Mouse (Mus musculus): ENCODE measurements around the gene N6amt1. TPM values are rescaled to one million over a fixed set of nuclear protein-coding genes. Genes with fewer than 3 reads are reported as not detected.

The N6amt1 gene
- polyA plus RNA-seq, 1 experiment, result 26.8 TPM

GRCm38 (mm10) chr16:87353605-87354004 is 380 bp upstream of the N6amt1 start:
- Histone ChIP-seq H3K4me1 (ENCODE audit: control insufficient read depth, insufficient read depth, insufficient read length, low read length) (no peaks in the 10 kb centered on the region), H3K27ac (replicated peaks; ENCODE audit: low read depth, low read length) (no peak overlapping the region), H3K4me3 (ENCODE audit: insufficient read depth, low read depth, low read length) (no peak overlapping the region)

GRCm38 (mm10) chr16:87354748-87355147 is 763 bp downstream of the N6amt1 start:
- Histone ChIP-seq H3K4me1 (ENCODE audit: control insufficient read depth, insufficient read depth, insufficient read length, low read length) (no peaks in the 10 kb centered on the region), H3K4me3 (ENCODE audit: insufficient read depth, low read depth, low read length) (no peak overlapping the region), H3K27ac (replicated peaks; ENCODE audit: low read depth, low read length) (no peak overlapping the region)

GRCm38 (mm10) chr16:87360096-87360495 is 6.1 kb downstream of the N6amt1 start:
- H3K4me1 ChIP-seq (ENCODE audit: control insufficient read depth, insufficient read depth, insufficient read length, low read length), result no peaks in the 10 kb centered on the region
- no peak overlapping the region for H3K4me3 ChIP-seq (ENCODE audit: insufficient read depth, low read depth, low read length)
- no peak overlapping the region for H3K27ac ChIP-seq (replicated peaks; ENCODE audit: low read depth, low read length)

- Histone ChIP-seq H3K4me3 (ENCODE audit: insufficient read depth, low read depth, low read length) (no peak overlapping the region), H3K27ac (replicated peaks; ENCODE audit: low read depth, low read length) (no peak overlapping the region), H3K4me1 (ENCODE audit: control insufficient read depth, insufficient read depth, insufficient read length, low read length) (no peaks in the 10 kb centered on the region)
Observed at GRCm38 (mm10) chr16:87364231-87364630, 10.2 kb downstream of the N6amt1 start.

GRCm38 (mm10) chr16:87366035-87366434 is 12.1 kb downstream of the N6amt1 start:
- H3K4me1 ChIP-seq (ENCODE audit: control insufficient read depth, insufficient read depth, insufficient read length, low read length), result no peaks in the 10 kb centered on the region
- H3K4me3 ChIP-seq (ENCODE audit: insufficient read depth, low read depth, low read length), result no peak overlapping the region
- no peak overlapping the region for H3K27ac ChIP-seq (replicated peaks; ENCODE audit: low read depth, low read length)

- Histone ChIP-seq H3K4me3 (ENCODE audit: insufficient read depth, low read depth, low read length) (no peak overlapping the region), H3K27ac (replicated peaks; ENCODE audit: low read depth, low read length) (no peak overlapping the region), H3K4me1 (ENCODE audit: control insufficient read depth, insufficient read depth, insufficient read length, low read length) (no peaks in the 10 kb centered on the region)
Observed at GRCm38 (mm10) chr16:87366445-87366844, 12.5 kb downstream of the N6amt1 start.

- Histone ChIP-seq H3K27ac (replicated peaks; ENCODE audit: low read depth, low read length) (no peak overlapping the region), H3K4me1 (ENCODE audit: control insufficient read depth, insufficient read depth, insufficient read length, low read length) (no peaks in the 10 kb centered on the region), H3K4me3 (ENCODE audit: insufficient read depth, low read depth, low read length) (no peak overlapping the region)
Observed at GRCm38 (mm10) chr16:87382996-87383395, 29.0 kb downstream of the N6amt1 start.

- no peaks in the 10 kb centered on the region for H3K4me1 ChIP-seq (ENCODE audit: control insufficient read depth, insufficient read depth, insufficient read length, low read length)
- no peak overlapping the region for H3K4me3 ChIP-seq (ENCODE audit: insufficient read depth, low read depth, low read length)
- no peak overlapping the region for H3K27ac ChIP-seq (replicated peaks; ENCODE audit: low read depth, low read length)
Observed at GRCm38 (mm10) chr16:87384366-87384765, 30.4 kb downstream of the N6amt1 start.

- Histone ChIP-seq H3K27ac (replicated peaks; ENCODE audit: low read depth, low read length) (no peak overlapping the region), H3K4me1 (ENCODE audit: control insufficient read depth, insufficient read depth, insufficient read length, low read length) (no peaks in the 10 kb centered on the region), H3K4me3 (ENCODE audit: insufficient read depth, low read depth, low read length) (no peak overlapping the region)
Observed at GRCm38 (mm10) chr16:87387444-87387977, 33.5 kb downstream of the N6amt1 start.

- Histone ChIP-seq H3K4me3 (ENCODE audit: insufficient read depth, low read depth, low read length) (no peak overlapping the region), H3K27ac (replicated peaks; ENCODE audit: low read depth, low read length) (no peak overlapping the region), H3K4me1 (ENCODE audit: control insufficient read depth, insufficient read depth, insufficient read length, low read length) (no peaks in the 10 kb centered on the region)
Observed at GRCm38 (mm10) chr16:87393813-87394548, 40.0 kb downstream of the N6amt1 start.

GRCm38 (mm10) chr16:87405001-87405400 is 51.0 kb downstream of the N6amt1 start:
- Histone ChIP-seq H3K27ac (replicated peaks; ENCODE audit: low read depth, low read length) (no peak overlapping the region), H3K4me1 (ENCODE audit: control insufficient read depth, insufficient read depth, insufficient read length, low read length) (no peaks in the 10 kb centered on the region), H3K4me3 (ENCODE audit: insufficient read depth, low read depth, low read length) (no peak overlapping the region)

Other genes starting within 250 kb of the N6amt1 start
- gene Ltn1, start 78.4 kb downstream of the N6amt1 start, polyA plus RNA-seq (2012; ENCODE audit: insufficient read depth, insufficient read length, missing spikeins), result 9.3 and 9.5 TPM in 2 replicates
- 2.6 and 3.4 TPM in 2 replicates for gene Rwdd2b, start 86.4 kb downstream of the N6amt1 start, polyA plus RNA-seq (2012; ENCODE audit: insufficient read depth, insufficient read length, missing spikeins)
- gene Usp16, start 100.5 kb downstream of the N6amt1 start, polyA plus RNA-seq (2012; ENCODE audit: insufficient read depth, insufficient read length, missing spikeins), result 50.5 and 78.3 TPM in 2 replicates
- gene Cct8, start 141.7 kb downstream of the N6amt1 start, polyA plus RNA-seq (2012; ENCODE audit: insufficient read depth, insufficient read length, missing spikeins), result 91.6 and 165 TPM in 2 replicates
- 0.63 TPM in 1 of 2 replicates, not detected in the other for gene Map3k7cl, start 199.1 kb downstream of the N6amt1 start, polyA plus RNA-seq (2012; ENCODE audit: insufficient read depth, insufficient read length, missing spikeins)